9 mouse cellular contexts compared by ENCODE assay signal in genomic region chr5:137122686-137123193, GRCm38 (mm10). TPM values are rescaled to one million over a fixed set of nuclear protein-coding genes. Genes with fewer than 3 reads are reported as not detected.
DNase-seq lines count a peak whose midpoint lies in the region; ATAC-seq and TF ChIP-seq lines count a peak whose summit lies in the region.
"Had no signal": no experiment of that assay in that cellular context is flagged by ENCODE, and none has a peak within 500 bp of the region (broad histone marks: within the 10 kb centered on the region; RNA-seq: fewer than 3 reads in every experiment).

No protein-coding gene starts in this region.

- TF ChIP-seq CTCF in MEL (IDR thresholded peaks at IDR 0.05 in 2 of 3, conservative IDR thresholded peaks at IDR 0.05 in 1 of 3; ENCODE audit: control insufficient read depth in 1 of 3, insufficient read depth in 1 of 3, low read depth in 2 of 3, low read length in 3 of 3, poor library complexity in 1 of 3, severe bottlenecking in 1 of 3): peak; percentile 84 to 90 (median 90)

- no peak overlapping the region for H3K4me3 ChIP-seq in MEL (ENCODE audit: control insufficient read depth in 1 of 2, insufficient read depth in 1 of 2, low read depth in 2 of 2, low read length in 2 of 2)
- 0 out of 2 replicates have a peak overlapping the region, but pooled peaks have one; percentile 2 for H3K4me3 ChIP-seq in forebrain, embryonic 16.5 days (replicated peaks; ENCODE audit: low read length)
- H3K4me3 ChIP-seq in lung, embryonic 16.5 days (ENCODE audit: low read length): no peak overlapping the region
- H3K4me3 ChIP-seq: megakaryocyte, embryonic 14.5 days had no signal

- H3K9ac ChIP-seq in MEL (ENCODE audit: control insufficient read depth, low read depth, low read length, poor library complexity, severe bottlenecking): no peak overlapping the region
- H3K9ac ChIP-seq in forebrain, embryonic 16.5 days (replicated peaks; ENCODE audit: low read depth, low read length): peak overlapping the region; percentile 14; the same call in 1 of the 2 replicates
- no peak overlapping the region for H3K9ac ChIP-seq in lung, embryonic 16.5 days (ENCODE audit: low read length)

- ATAC-seq in forebrain, embryonic 16.5 days: peak; percentile 86
- peak; percentile 61 for ATAC-seq in lung, embryonic 16.5 days (ENCODE audit: low read depth)

- peak overlapping the region; percentile 33 for H3K4me2 ChIP-seq in forebrain, embryonic 16.5 days (ENCODE audit: low read length)
- H3K4me2 ChIP-seq in lung, embryonic 16.5 days (ENCODE audit: low read depth, low read length): no peak overlapping the region

- H3K27me3 ChIP-seq in MEL (ENCODE audit: control insufficient read depth in 1 of 2, insufficient read depth in 2 of 2, low read length in 2 of 2): no peaks in the 10 kb centered on the region
- H3K27me3 ChIP-seq in forebrain, embryonic 16.5 days (replicated peaks; ENCODE audit: control insufficient read depth, insufficient read depth, low read length): no peaks in the 10 kb centered on the region
- no peaks in the 10 kb centered on the region for H3K27me3 ChIP-seq in lung, embryonic 16.5 days (ENCODE audit: control insufficient read depth, insufficient read depth, low read depth, low read length)

- no peaks in the 10 kb centered on the region for H3K79me2 ChIP-seq in MEL (ENCODE audit: control insufficient read depth, insufficient read depth, low read length, poor library complexity)

- DNase-seq in MEL (ENCODE audit: low read depth, low spot score): peak; percentile 76
- DNase-seq in cerebellum, adult 11-12 months: peak; percentile 27
- peak; percentile 87 for DNase-seq in heart, postnatal 4 days
- DNase-seq in layer of hippocampus, adult 18-20 months (ENCODE audit: low spot score in 2 of 2): peak; percentile 55 to 67
- DNase-seq in ovary, postnatal 10 days (ENCODE audit: low spot score): peak; percentile 34
- peak; percentile 81 for DNase-seq in thymus, postnatal 4 days

- peak; percentile 80 for TF ChIP-seq RAD21 in MEL (IDR thresholded peaks at IDR 0.05; ENCODE audit: low read depth, low read length)

- peaks cover 0 to 10% of the 10 kb centered on the region in 2 experiments; a peak in 3 of 4 replicates for H3K4me1 ChIP-seq in MEL (ENCODE audit: control insufficient read depth in 1 of 2, insufficient read depth in 2 of 2, low read length in 2 of 2)
- H3K4me1 ChIP-seq in forebrain, embryonic 16.5 days (replicated peaks; ENCODE audit: control insufficient read depth, insufficient read depth, low read length): peaks cover 10% of the 10 kb centered on the region
- peaks cover 4% of the 10 kb centered on the region; the same call in 1 of the 2 replicates for H3K4me1 ChIP-seq in lung, embryonic 16.5 days (replicated peaks; ENCODE audit: control insufficient read depth, insufficient read depth, low read length)

- peaks cover 0 to 11% of the 10 kb centered on the region in 2 experiments; a peak in 2 of 4 replicates for H3K36me3 ChIP-seq in MEL (ENCODE audit: control insufficient read depth in 1 of 2, insufficient read depth in 2 of 2, low read length in 2 of 2)
- H3K36me3 ChIP-seq in forebrain, embryonic 16.5 days (ENCODE audit: control insufficient read depth, insufficient read depth): no peaks in the 10 kb centered on the region
- no peaks in the 10 kb centered on the region for H3K36me3 ChIP-seq in lung, embryonic 16.5 days (ENCODE audit: control insufficient read depth, insufficient read depth, low read length)

- TF ChIP-seq EP300 in MEL (IDR thresholded peaks at IDR 0.05; ENCODE audit: low read depth in 1 of 2, low read length in 2 of 2): no peak

- no peak overlapping the region for H3K27ac ChIP-seq in MEL (ENCODE audit: control insufficient read depth, low read depth, low read length)
- H3K27ac ChIP-seq in forebrain, embryonic 16.5 days (ENCODE audit: low read length): peak overlapping the region; percentile 58
- no peak overlapping the region for H3K27ac ChIP-seq in lung, embryonic 16.5 days (ENCODE audit: low read length)

- TF ChIP-seq POLR2A in MEL (IDR thresholded peaks at IDR 0.05; ENCODE audit: control insufficient read depth in 1 of 2, insufficient read depth in 1 of 2, low read depth in 1 of 2, low read length in 2 of 2, poor library complexity in 1 of 2): no peak

- H3K9me3 ChIP-seq in MEL (replicated peaks; ENCODE audit: insufficient read depth, low read length): no peaks in the 10 kb centered on the region
- no peaks in the 10 kb centered on the region for H3K9me3 ChIP-seq in forebrain, embryonic 16.5 days (ENCODE audit: control insufficient read depth, low read length)
- H3K9me3 ChIP-seq in lung, embryonic 16.5 days (ENCODE audit: control insufficient read depth, low read length): no peaks in the 10 kb centered on the region

- WGBS in forebrain, embryonic 16.5 days: 3% methylated on average over 14 of the region's 14 CpGs
- 12% methylated on average over 14 of the region's 14 CpGs for WGBS in lung, embryonic 16.5 days

TF ChIP-seq in MEL, 35 proteins besides CTCF, POLR2A, EP300 and RAD21:
- TF ChIP-seq ZC3H11A (IDR thresholded peaks at IDR 0.05; ENCODE audit: low read depth, low read length): peak; percentile 55
- TF ChIP-seq USF1 (IDR thresholded peaks at IDR 0.05; ENCODE audit: low read depth, low read length): no peak
- TF ChIP-seq SMC3 (IDR thresholded peaks at IDR 0.05; ENCODE audit: low read depth, low read length): peak; percentile 78
TF ChIP-seq in MEL: peak in this region for 2.

RNA-seq across cellular contexts. Expression of gene Trim56, which starts 6.7 kb away (rescaled TPM):
- total RNA-seq in MEL (2012; rRNA removed): 19.7 and 21.8 TPM in 2 replicates
- 10 to 100 TPM; 22.8 to 75.8 TPM for polyA plus RNA-seq in MEL (2012; ENCODE audit: insufficient read depth in 1 of 2, insufficient read length in 2 of 2, low read depth in 1 of 2, low replicate concordance in 2 of 2, missing spikeins in 1 of 2)
- polyA plus RNA-seq in forebrain, embryonic 16.5 days (2015; fragmentation: Nextera tagmentation; extraction: Ambion mirVana): 2.6 and 3.5 TPM in 2 replicates
- 10 to 100 TPM; 15.7 to 15.9 TPM for total RNA-seq in heart, postnatal 4 days (2021)
- total RNA-seq in layer of hippocampus, adult 18-20 months (2021): 1 to 10 TPM; 5.9 to 6.0 TPM
- 12.2 and 13.5 TPM in 2 replicates for polyA plus RNA-seq in lung, embryonic 16.5 days (2015; fragmentation: Nextera tagmentation; extraction: Ambion mirVana)

RNA-seq across cellular contexts. Expression of gene Muc3, which starts 26.4 kb away (rescaled TPM):
- not detected in 2 replicates for total RNA-seq in MEL (2012; rRNA removed)
- polyA plus RNA-seq in MEL (2012; ENCODE audit: insufficient read depth in 1 of 2, insufficient read length in 2 of 2, low read depth in 1 of 2, low replicate concordance in 2 of 2, missing spikeins in 1 of 2): not detected
- polyA plus RNA-seq in forebrain, embryonic 16.5 days (2015; fragmentation: Nextera tagmentation; extraction: Ambion mirVana): not detected in 2 replicates
- total RNA-seq in heart, postnatal 4 days (2021): not detected
- total RNA-seq in layer of hippocampus, adult 18-20 months (2021): not detected
- polyA plus RNA-seq in lung, embryonic 16.5 days (2015; fragmentation: Nextera tagmentation; extraction: Ambion mirVana): 0.70 TPM in 1 of 2 replicates, not detected in the other

RNA-seq across cellular contexts. Expression of gene Serpine1, which starts 50.7 kb away (rescaled TPM):
- total RNA-seq in MEL (2012; rRNA removed): 0.04 and 0.13 TPM in 2 replicates
- under 1 TPM in 1 of 2 experiments, not detected in 1; 0.11 TPM for polyA plus RNA-seq in MEL (2012; ENCODE audit: insufficient read depth in 1 of 2, insufficient read length in 2 of 2, low read depth in 1 of 2, low replicate concordance in 2 of 2, missing spikeins in 1 of 2)
- 0.11 and 0.15 TPM in 2 replicates for polyA plus RNA-seq in forebrain, embryonic 16.5 days (2015; fragmentation: Nextera tagmentation; extraction: Ambion mirVana)
- total RNA-seq in heart, postnatal 4 days (2021): 10 to 100 TPM; 13.4 to 14.0 TPM
- total RNA-seq in layer of hippocampus, adult 18-20 months (2021): under 1 TPM; 0.40 to 0.94 TPM
- 0.93 and 1.1 TPM in 2 replicates for polyA plus RNA-seq in lung, embryonic 16.5 days (2015; fragmentation: Nextera tagmentation; extraction: Ambion mirVana)

Comparison
In these comparisons a context has a peak if more than half of its experiments do, and no peak if none do; other contexts are left out.
1. DNase-seq: peak in every context shown above with its lines; median percentile 87 in heart, postnatal 4 days; 81 in thymus, postnatal 4 days; 76 in MEL; 61 in layer of hippocampus, adult 18-20 months; 34 in ovary, postnatal 10 days; 27 in cerebellum, adult 11-12 months.
2. RNA of gene Serpine1, which starts 50.7 kb away (total RNA-seq): 13.4 to 14.0 TPM in heart, postnatal 4 days; 0.40 to 0.94 TPM in layer of hippocampus, adult 18-20 months and 0.04 to 0.13 TPM in MEL; every median in the first group is over 4 times any median in the second.